Mouse (Mus musculus) c-Kit-positive CD71-negative TER-119-negative erythroid progenitor cells, embryonic 14.5 days (primary cell): ENCODE results near the gene Tbc1d4.
"Not testable (repeated sequence)": the region's sequence is repeated elsewhere in the genome, so short reads cannot be mapped to it uniquely, and the experiment has no call there.

Experiments used
- DNase-seq: peaks from one replicate; pipeline ENCODE4 v3.0.0-alpha.2; 2013; ENCODE audit warnings: low read depth

The Tbc1d4 gene

GRCm38 (mm10) chr14:101595301-101596080, 13.5 kb downstream of the Tbc1d4 start:
- DNase-seq = no peak

GRCm38 (mm10) chr14:101594001-101594400, 15.0 kb downstream of the Tbc1d4 start:
- DNase-seq = no peak

- DNase-seq = no peak
Measured at GRCm38 (mm10) chr14:101593340-101593739, 15.7 kb downstream of the Tbc1d4 start.

GRCm38 (mm10) chr14:101591101-101591500, 17.9 kb downstream of the Tbc1d4 start:
- no peak for DNase-seq

- DNase-seq = not testable (repeated sequence)
Measured at GRCm38 (mm10) chr14:101588209-101588991, 20.6 kb downstream of the Tbc1d4 start.

- DNase-seq = not testable (repeated sequence)
Measured at GRCm38 (mm10) chr14:101587366-101588040, 21.5 kb downstream of the Tbc1d4 start.

- DNase-seq = no peak
Measured at GRCm38 (mm10) chr14:101586096-101586495, 22.9 kb downstream of the Tbc1d4 start.

- no peak for DNase-seq
Measured at GRCm38 (mm10) chr14:101575651-101576050, 33.3 kb downstream of the Tbc1d4 start.

- no peak for DNase-seq
Measured at GRCm38 (mm10) chr14:101574536-101574935, 34.5 kb downstream of the Tbc1d4 start.

GRCm38 (mm10) chr14:101573107-101573614, 35.8 kb downstream of the Tbc1d4 start:
- no peak for DNase-seq

GRCm38 (mm10) chr14:101568828-101569227, 40.2 kb downstream of the Tbc1d4 start:
- DNase-seq = no peak

GRCm38 (mm10) chr14:101566717-101567116, 42.3 kb downstream of the Tbc1d4 start:
- DNase-seq = no peak

GRCm38 (mm10) chr14:101565661-101566060, 43.3 kb downstream of the Tbc1d4 start:
- DNase-seq = no peak

GRCm38 (mm10) chr14:101561251-101561701, 47.7 kb downstream of the Tbc1d4 start:
- no peak for DNase-seq

- no peak for DNase-seq
Measured at GRCm38 (mm10) chr14:101559446-101559845, 49.5 kb downstream of the Tbc1d4 start.

- DNase-seq = no peak
Measured at GRCm38 (mm10) chr14:101548885-101549573, 60.0 kb downstream of the Tbc1d4 start.

GRCm38 (mm10) chr14:101541863-101542262, 67.1 kb downstream of the Tbc1d4 start:
- DNase-seq = no peak

- DNase-seq = no peak
Measured at GRCm38 (mm10) chr14:101541141-101541540, 67.8 kb downstream of the Tbc1d4 start.

GRCm38 (mm10) chr14:101540466-101540865, 68.5 kb downstream of the Tbc1d4 start:
- no peak for DNase-seq

- no peak for DNase-seq
Measured at GRCm38 (mm10) chr14:101537906-101538305, 71.1 kb downstream of the Tbc1d4 start.

GRCm38 (mm10) chr14:101537413-101537812, 71.6 kb downstream of the Tbc1d4 start:
- no peak for DNase-seq
